Mouse (Mus musculus): ENCODE data around the gene Erv3.

DNA sequence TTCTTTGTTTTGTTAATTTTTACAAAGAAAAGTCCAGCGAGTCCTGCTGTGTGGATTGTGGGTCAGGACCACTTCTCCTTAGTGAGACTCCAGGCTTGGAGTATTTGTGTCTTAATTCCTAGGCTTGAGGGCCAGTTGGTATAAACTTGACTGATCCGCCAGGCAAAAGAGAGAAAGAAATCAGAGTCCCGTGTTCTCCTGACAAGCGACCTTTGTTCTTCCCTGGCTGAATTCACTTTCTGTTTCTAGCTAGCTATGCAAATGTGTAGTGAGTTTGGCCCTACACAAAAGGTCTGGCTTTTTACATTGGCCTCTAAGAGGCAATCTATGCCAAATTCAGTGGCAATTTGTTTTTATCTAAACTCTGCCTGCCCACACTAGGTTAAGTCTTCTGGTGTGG lies 22.2 kb upstream of the Erv3 start:
- TF ChIP-seq CTCF (IDR thresholded peaks at IDR 0.05; ENCODE audit: low read depth) (no peak), EP300 (IDR thresholded peaks at IDR 0.05; ENCODE audit: low read depth) (no peak)
